Mouse (Mus musculus) hindbrain, embryonic 10.5 days (tissue): ENCODE measurements around the gene Armc9. TPM values are rescaled to one million over a fixed set of nuclear protein-coding genes. Genes with fewer than 3 reads are reported as not detected.

Source experiments
- DNase-seq: peaks from one replicate; pipeline ENCODE4 v3.0.0-alpha.2; 2017; ENCODE audit warnings: low spot score
- H3K27ac ChIP-seq: fragments of 300-500 bp; sonication (generic); 2 replicates; pipeline ENCODE4 v1.5.1; 2016; ENCODE audit warnings: mild to moderate bottlenecking, moderate library complexity
- H3K27me3 ChIP-seq: fragments of 300-500 bp; sonication (generic); 2 replicates; pipeline ENCODE4 v1.6.1; 2016; ENCODE audit warnings: mild to moderate bottlenecking; ENCODE audit not compliant: poor library complexity, insufficient read depth, severe bottlenecking
- H3K36me3 ChIP-seq: fragments of 300-500 bp; sonication (generic); 2 replicates; pipeline ENCODE4 v1.6.1; 2016; ENCODE audit warnings: mild to moderate bottlenecking, moderate library complexity
- H3K4me1 ChIP-seq: fragments of 300-500 bp; sonication (generic); replicated peaks from 2 replicates; pipeline ENCODE4 v1.6.1; 2016; ENCODE audit warnings: mild to moderate bottlenecking
- H3K4me3 ChIP-seq: fragments of 300-500 bp; sonication (generic); 2 replicates; pipeline ENCODE4 v1.5.1; 2016; ENCODE audit warnings: mild to moderate bottlenecking, moderate library complexity
- H3K9me3 ChIP-seq: fragments of 300-500 bp; sonication (generic); 2 replicates; pipeline ENCODE4 v1.6.1; 2016; ENCODE audit warnings: mild to moderate bottlenecking, moderate library complexity
- WGBS: fragments of 180-500 bp; shearing (Covaris S2); methylation state at CpG from one replicate; pipeline ENCODE4 v1.1.7; 2016; 5-methylcytosine and 5-hydroxymethylcytosine counted together
- polyA plus RNA-seq: library from polyadenylated mRNA; unstranded; fragments of >200 nt; fragmentation: Nextera tagmentation; extraction: Ambion mirVana; gene quantifications from 2 replicates; pipeline ENCODE4 v1.2.1, GENCODE M21; 2016

Gene Armc9
- polyA plus RNA-seq, 1 experiment from 2014 or later = 39.3 TPM

DNA sequence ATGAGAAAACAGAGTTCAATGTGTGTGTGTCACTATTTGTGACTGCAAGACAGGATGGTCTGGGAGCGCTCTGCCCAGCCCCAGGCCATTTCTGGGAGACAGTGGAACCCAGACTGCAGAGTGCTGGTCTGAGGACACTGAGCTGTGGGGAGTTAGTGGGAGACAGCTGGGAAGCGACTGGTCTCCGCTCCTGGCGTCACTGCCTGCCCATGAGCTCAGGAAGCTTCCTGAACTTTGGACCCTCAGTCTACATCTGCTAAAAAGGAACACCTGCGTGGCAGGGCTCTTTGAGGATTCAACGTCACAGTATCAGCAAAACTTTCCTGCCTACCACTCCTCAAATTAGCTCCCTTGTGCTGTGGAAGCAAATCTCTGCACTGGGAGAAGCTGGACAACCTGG is 117.1 kb downstream of the Armc9 start:
- H3K27me3 ChIP-seq = no peaks in the 10 kb centered on the region
- no peaks in the 10 kb centered on the region for H3K9me3 ChIP-seq
- H3K27ac ChIP-seq = no peak overlapping the region
- no peaks in the 10 kb centered on the region for H3K4me1 ChIP-seq
- no peak overlapping the region for H3K4me3 ChIP-seq
- 84% methylated on average over 6 of the region's 6 CpGs for WGBS
- DNase-seq = no peak
- H3K36me3 ChIP-seq = no peaks in the 10 kb centered on the region

DNA sequence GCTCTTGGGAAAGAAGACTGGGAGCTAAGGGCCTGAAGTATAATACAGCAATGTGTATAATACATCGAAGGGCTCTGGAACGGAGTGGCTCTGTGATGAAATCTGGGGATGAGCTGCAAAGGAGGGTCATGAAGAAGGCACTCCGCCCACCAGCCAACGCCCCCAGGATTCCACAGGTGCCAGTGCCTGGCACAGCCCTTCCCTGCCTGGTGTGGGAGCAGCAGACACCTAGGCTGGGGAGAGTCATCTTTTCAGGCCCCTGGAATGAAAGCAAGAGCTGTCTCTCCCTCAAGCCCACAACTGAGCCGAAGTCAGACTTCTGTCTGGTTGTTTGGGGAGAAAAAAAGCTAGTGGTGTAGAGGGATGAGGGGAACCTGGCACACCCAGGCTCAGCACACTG is 122.5 kb downstream of the Armc9 start:
- Histone ChIP-seq H3K4me3 (no peak overlapping the region), H3K27me3 (no peaks in the 10 kb centered on the region), H3K27ac (no peak overlapping the region), H3K4me1 (peaks cover 6% of the 10 kb centered on the region), H3K36me3 (no peaks in the 10 kb centered on the region), H3K9me3 (no peaks in the 10 kb centered on the region)
- no peak for DNase-seq
- 90% methylated on average over 5 of the region's 5 CpGs for WGBS

DNA sequence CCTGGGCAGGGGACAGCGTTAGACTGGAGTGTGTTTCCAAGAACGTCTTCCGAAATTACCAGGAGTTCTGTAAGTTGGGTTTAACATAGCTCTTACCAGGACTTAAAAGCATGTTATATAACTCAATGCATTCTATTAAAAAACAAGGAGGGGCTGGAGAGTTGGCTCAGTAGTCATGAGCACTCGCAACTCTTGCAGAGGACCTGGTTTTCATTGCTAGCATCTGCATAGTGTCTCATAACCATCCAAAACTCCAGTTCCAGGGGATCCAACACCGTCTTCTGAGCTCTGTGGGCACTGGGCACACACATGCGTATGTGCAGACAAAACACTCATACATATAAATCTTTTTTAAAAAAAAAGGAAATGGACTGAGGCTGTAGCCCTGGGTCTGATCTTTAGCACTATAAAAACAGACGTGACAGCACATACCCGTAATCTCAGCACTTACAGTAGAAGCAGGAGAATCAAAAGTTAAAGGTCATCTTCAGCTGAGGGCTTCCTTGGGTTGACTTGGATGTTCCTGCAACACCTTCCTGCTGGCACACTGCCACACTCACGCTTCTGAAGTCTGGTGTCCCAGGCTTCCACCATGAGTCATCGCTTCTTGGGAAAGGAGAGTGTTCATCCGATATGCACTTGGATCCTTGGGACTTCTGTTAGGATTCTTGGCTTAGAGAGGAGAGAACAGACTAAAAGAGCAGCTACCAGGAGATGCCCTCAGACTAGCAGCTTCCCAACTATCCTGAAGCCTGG is 127.4 kb downstream of the Armc9 start:
- H3K27me3 ChIP-seq = no peaks in the 10 kb centered on the region
- WGBS = 90% methylated on average over 11 of the region's 11 CpGs
- H3K36me3 ChIP-seq = no peaks in the 10 kb centered on the region
- no peak for DNase-seq
- H3K27ac ChIP-seq = no peak overlapping the region
- no peak overlapping the region for H3K4me3 ChIP-seq
- H3K9me3 ChIP-seq = no peaks in the 10 kb centered on the region
- H3K4me1 ChIP-seq = peaks cover 6% of the 10 kb centered on the region

DNA sequence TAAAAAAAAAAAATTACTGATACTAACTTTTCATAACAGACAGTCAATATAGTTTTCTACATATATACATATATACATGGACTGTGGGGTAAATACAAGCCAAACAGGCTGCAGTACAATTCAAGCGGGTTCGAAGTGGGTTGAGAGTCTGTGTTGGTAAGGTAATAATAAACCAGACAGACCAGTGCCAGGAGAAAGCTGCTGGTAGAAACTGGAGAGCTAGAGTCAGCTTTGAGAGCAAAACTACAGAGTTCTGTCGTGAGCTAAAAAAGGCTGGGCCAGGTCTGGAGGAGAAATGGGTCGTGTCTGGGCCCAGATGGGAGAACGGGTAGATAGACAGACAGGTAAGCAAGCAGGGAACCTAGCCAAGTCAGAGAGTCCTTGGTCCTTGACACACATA is 129.5 kb downstream of the Armc9 start:
- H3K36me3 ChIP-seq = no peaks in the 10 kb centered on the region

DNA sequence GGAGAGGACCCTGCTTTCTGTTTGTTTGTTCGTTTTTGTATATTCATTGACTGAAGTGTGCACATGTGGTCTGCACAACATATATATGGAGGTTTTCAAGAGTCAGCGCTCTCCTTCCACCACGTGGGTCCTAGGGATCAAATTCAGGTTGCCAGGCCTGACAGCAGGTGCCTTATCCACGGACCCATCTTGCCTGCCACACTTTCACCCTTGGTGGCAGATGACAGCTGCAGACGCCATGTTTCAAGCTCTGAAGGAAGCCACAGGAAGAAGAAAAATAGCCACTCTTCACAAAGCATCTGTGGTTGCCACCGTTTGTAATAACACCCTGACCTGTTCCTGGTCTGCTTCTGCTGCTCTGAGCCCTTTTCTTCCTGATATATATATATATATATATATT is 130.7 kb downstream of the Armc9 start:
- 87% methylated on average over 6 of the region's 6 CpGs for WGBS
- H3K4me1 ChIP-seq = no peaks in the 10 kb centered on the region
- DNase-seq = no peak
- H3K27me3 ChIP-seq = no peaks in the 10 kb centered on the region
- no peaks in the 10 kb centered on the region for H3K36me3 ChIP-seq
- H3K27ac ChIP-seq = no peak overlapping the region
- no peak overlapping the region for H3K4me3 ChIP-seq
- H3K9me3 ChIP-seq = no peaks in the 10 kb centered on the region

More for the DNA sequence above, 129.5 kb downstream of the Armc9 start:
- Histone ChIP-seq H3K27ac (no peak overlapping the region), H3K27me3 (no peaks in the 10 kb centered on the region), H3K4me1 (no peaks in the 10 kb centered on the region), H3K9me3 (no peaks in the 10 kb centered on the region), H3K4me3 (no peak overlapping the region)
- no peak for DNase-seq
- 88% methylated on average over 5 of the region's 5 CpGs for WGBS

DNA sequence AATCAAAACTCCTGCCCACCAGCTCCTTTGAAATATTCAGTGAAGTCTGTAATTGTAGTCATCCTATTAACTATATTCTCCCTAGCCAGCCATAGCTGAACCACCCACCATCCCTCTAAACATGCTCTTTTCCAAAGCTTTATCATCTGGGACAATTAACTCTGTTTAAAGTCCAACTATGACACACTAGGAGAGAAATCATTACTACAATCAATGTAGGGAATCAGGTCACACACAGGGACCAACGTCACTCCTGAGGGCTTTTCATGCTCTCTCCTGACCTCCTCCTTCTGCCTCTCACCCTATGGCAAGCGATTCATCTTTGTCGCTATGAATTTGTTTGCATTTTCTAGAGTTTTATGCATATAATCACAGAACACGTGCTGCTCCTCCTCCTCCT is 132.9 kb downstream of the Armc9 start:
- 90% methylated on average over 4 of the region's 4 CpGs for WGBS
- no peaks in the 10 kb centered on the region for H3K36me3 ChIP-seq
- no peak overlapping the region for H3K27ac ChIP-seq
- DNase-seq = no peak
- 0 out of 2 replicates have a peak, but pooled peaks cover 6% of the 10 kb centered on the region for H3K27me3 ChIP-seq
- no peaks in the 10 kb centered on the region for H3K4me1 ChIP-seq
- H3K4me3 ChIP-seq = no peak overlapping the region
- no peaks in the 10 kb centered on the region for H3K9me3 ChIP-seq

DNA sequence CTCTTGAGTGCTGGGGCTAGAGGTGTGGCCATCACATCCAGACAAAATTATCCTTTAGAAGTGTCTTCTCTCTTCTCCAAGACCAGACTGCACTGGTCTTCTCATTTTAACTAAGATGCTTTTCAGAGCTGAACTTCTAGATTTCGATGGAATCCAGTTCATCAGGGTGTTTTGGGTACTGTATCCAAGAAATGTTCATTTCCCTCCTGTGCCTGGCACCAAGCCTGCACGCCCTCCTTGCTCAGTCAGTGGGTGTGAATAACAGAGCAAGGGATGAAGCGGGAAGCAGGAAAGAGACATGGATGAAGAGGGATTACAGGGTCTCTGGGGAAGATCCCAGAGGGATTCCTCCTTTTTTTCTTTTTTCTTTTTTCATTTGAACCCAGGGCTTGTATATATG is 135.9 kb downstream of the Armc9 start:
- H3K9me3 ChIP-seq = no peaks in the 10 kb centered on the region
- no peaks in the 10 kb centered on the region for H3K36me3 ChIP-seq
- H3K27ac ChIP-seq = no peak overlapping the region
- H3K4me1 ChIP-seq = peaks cover 13% of the 10 kb centered on the region
- peaks cover 21% of the 10 kb centered on the region; the same call in 1 of the 2 replicates for H3K27me3 ChIP-seq
- WGBS = 73% methylated on average over 3 of the region's 3 CpGs
- H3K4me3 ChIP-seq = no peak overlapping the region
- no peak for DNase-seq

DNA sequence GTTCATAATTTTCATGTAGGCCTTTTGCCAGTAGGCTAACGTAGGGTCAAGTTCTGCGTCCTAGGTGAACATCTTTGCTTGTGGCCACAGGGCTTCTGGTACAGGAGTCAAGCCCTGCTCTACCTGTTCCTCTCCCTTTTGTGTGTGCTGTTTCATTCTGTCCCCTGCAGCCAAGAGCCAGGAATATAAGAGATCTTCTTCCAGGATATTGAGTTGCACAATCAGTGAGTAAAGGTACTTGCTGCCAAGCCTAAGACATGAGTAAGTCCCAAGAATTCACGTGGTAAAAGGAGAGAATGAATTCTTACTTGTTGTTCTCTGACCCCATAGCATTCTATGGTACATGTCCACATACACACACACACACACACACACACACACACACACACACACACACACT is 138.5 kb downstream of the Armc9 start:
- no peaks in the 10 kb centered on the region for H3K9me3 ChIP-seq
- WGBS = 91% methylated on average over 3 of the region's 3 CpGs
- H3K4me1 ChIP-seq = peaks cover 13% of the 10 kb centered on the region
- no peak for DNase-seq
- no peak overlapping the region for H3K4me3 ChIP-seq
- H3K27ac ChIP-seq = no peak overlapping the region
- no peaks in the 10 kb centered on the region for H3K36me3 ChIP-seq
- H3K27me3 ChIP-seq = peaks cover 40% of the 10 kb centered on the region

DNA sequence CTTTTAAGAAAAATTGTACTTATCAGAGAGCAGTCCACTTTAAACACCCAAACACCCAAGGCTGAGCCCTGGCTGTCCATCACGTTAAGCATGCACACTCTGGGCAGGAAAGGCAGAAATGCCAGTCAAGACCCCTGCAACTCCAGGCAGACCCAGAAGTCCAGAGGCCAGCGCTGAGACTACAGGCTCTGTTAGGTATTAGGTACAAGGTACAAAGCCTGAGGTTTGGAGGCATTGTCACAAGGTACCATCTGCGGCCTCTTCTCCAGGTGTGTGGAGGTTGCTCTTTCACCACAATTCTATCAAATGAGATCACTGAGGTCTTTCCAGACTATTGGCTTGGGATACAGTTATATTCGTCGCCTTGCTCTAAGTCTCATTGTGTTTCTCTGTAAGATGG is 139.3 kb downstream of the Armc9 start:
- no peak for DNase-seq
- Histone ChIP-seq H3K4me3 (no peak overlapping the region), H3K9me3 (no peaks in the 10 kb centered on the region), H3K4me1 (peaks cover 13% of the 10 kb centered on the region), H3K27ac (no peak overlapping the region), H3K36me3 (no peaks in the 10 kb centered on the region), H3K27me3 (peaks cover 40% of the 10 kb centered on the region)
- 88% methylated on average over 5 of the region's 5 CpGs for WGBS

DNA sequence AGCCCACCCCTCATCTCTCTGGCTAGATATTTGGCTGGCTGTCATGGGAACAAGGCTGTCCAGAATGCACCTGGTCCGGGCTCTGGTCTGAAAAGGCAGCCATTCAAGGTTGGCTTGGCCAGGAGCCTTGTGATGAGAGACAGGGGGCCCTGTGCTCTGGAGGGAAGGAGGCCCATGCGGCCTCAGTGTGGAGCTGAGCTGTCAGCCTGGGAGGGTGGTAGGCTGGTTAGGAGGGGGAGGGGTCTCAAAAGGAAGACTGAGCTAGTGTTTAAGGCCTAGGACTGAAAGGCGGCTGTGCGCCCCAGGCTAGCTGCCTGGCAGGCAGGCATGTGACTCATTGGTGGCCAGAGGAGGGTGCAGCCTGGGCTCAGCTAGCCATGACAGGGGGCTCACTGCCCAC is 139.9 kb downstream of the Armc9 start:
- Histone ChIP-seq H3K4me1 (peaks cover 13% of the 10 kb centered on the region), H3K4me3 (no peak overlapping the region), H3K9me3 (no peaks in the 10 kb centered on the region), H3K36me3 (no peaks in the 10 kb centered on the region), H3K27me3 (peaks cover 43% of the 10 kb centered on the region), H3K27ac (0 out of 2 replicates have a peak overlapping the region, but pooled peaks have one; percentile 50)
- 15% methylated on average over 4 of the region's 4 CpGs for WGBS
- DNase-seq = no peak

DNA sequence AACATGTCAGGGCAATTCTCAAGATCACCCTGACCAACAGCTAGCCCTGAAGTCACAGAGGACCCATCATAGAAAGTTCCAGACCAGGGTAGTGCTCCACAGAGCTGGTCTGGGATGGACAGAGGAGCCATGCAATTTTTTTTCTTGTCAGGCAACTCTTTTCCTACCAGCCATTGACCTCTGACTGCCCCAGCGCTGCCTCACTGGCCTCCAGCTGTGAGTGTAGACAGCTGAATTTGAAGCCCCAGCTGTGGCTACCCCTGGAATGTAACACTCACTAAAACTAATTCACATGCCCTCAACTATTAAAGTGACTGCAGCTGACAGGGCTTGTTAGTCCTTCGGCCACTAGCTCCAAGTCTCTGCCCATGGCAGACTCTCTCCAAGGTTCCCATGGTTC is 145.5 kb downstream of the Armc9 start:
- peaks cover 45% of the 10 kb centered on the region for H3K4me1 ChIP-seq
- WGBS = 13% methylated on average over 2 of the region's 2 CpGs
- H3K27me3 ChIP-seq = peaks cover 77% of the 10 kb centered on the region
- H3K4me3 ChIP-seq = no peak overlapping the region
- peaks cover under 1% of the 10 kb centered on the region; the same call in 1 of the 2 replicates for H3K36me3 ChIP-seq
- H3K9me3 ChIP-seq = no peaks in the 10 kb centered on the region; the same call in 1 of the 2 replicates
- no peak overlapping the region for H3K27ac ChIP-seq
- DNase-seq = peak; percentile 61

DNA sequence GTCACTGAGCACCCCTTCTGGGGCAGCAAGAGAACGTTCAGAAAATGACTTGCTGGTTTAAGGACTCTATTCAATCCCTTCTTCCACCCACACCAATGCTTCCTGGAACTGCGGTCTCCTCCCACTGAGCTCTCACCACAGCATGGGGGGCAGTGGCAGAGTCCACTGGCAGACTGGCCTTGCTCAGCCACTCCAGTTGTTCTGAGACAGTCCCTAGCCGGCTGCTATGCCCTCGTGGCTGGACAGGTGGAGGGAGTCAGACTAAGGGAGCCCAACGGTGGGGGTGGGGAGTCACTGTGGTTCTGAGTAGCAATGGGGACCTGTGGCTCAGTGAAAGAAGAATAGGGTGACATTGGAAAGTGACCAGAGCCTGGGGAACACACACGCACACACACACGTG is 146.2 kb downstream of the Armc9 start:
- no peak overlapping the region for H3K27ac ChIP-seq
- DNase-seq = no peak
- H3K27me3 ChIP-seq = peaks cover 81% of the 10 kb centered on the region
- no peak overlapping the region for H3K4me3 ChIP-seq
- H3K36me3 ChIP-seq = peaks cover 6% of the 10 kb centered on the region; the same call in 1 of the 2 replicates
- WGBS = 44% methylated on average over 7 of the region's 7 CpGs
- peaks cover 43% of the 10 kb centered on the region for H3K4me1 ChIP-seq
- peaks cover 4% of the 10 kb centered on the region; the same call in 1 of the 2 replicates for H3K9me3 ChIP-seq

DNA sequence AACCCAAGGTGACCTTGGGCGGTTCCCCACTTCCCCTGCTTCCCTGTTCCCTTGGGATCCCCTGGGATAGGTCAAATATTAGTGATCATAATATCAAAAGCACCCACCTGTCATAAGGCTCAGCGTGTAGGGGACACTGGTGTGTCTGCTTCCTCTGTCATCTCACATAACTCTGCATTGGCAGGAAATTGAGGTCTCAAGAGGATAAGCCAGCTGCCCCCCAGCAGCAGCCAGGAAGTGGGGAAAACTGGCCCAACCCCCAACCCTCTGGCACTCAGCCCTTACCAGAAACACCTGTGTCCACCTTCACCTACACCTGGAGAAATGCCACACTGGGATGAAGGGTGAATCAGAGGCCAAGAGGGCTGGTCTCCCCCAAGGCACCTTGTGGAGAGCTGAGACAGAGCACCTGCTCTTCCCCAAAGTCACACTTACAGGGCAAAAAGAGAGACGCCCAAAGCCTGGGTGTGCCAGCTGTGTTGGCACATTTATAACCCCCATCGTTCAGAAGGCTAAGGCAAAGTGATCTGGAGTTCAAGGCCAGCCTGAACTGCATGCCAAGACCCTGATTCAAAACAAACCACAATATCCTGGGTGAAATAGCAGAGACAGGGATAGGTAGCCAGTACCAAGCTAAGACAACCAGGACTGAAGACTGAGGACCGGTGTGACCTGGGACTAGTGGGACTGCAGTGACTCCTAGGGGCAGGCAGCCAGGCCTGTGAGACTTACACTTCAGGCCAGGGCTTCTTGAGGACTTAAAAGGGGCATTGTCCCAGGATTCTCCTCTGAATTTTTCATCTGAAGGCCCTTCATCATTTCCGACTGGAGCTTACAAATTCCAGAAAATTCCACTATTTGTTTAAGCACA is 146.9 kb downstream of the Armc9 start:
- DNase-seq = no peak
- WGBS = 50% methylated on average over 6 of the region's 6 CpGs
- Histone ChIP-seq H3K4me1 (peaks cover 43% of the 10 kb centered on the region), H3K4me3 (no peak overlapping the region), H3K36me3 (peaks cover 11% of the 10 kb centered on the region; the same call in 1 of the 2 replicates), H3K27me3 (peaks cover 81% of the 10 kb centered on the region), H3K27ac (no peak overlapping the region), H3K9me3 (peaks cover 4% of the 10 kb centered on the region; the same call in 1 of the 2 replicates)
